Mouse (Mus musculus) ES-E14 (cell line): ENCODE measurements around the gene Abhd15. TPM values are rescaled to one million over a fixed set of nuclear protein-coding genes. Genes with fewer than 3 reads are reported as not detected.

Experiments used
- DNase-seq: peaks from one replicate; pipeline ENCODE4 v3.0.0-alpha.2; 2013; ENCODE audit warnings: low read depth, low spot score
- H3K27ac ChIP-seq: 2 replicates; pipeline ENCODE4 v1.5.1; 2012; ENCODE audit warnings: low read depth, mild to moderate bottlenecking, low read length, moderate library complexity, mixed read lengths; ENCODE audit not compliant: poor library complexity, insufficient read depth, severe bottlenecking
- H3K36me3 ChIP-seq: 2 replicates; pipeline ENCODE4 v1.6.1; 2012; ENCODE audit warnings: mild to moderate bottlenecking, low read length, moderate library complexity, mixed read lengths; ENCODE audit not compliant: control insufficient read depth, poor library complexity, insufficient read depth, severe bottlenecking
- H3K4me1 ChIP-seq, 2 experiments: fragments of 150-350 bp in 1 of 2; sonication (generic) in 1 of 2; 2 replicates each; pipeline ENCODE4 v1.6.1; 2012; ENCODE audit warnings: low read length in 2 of 2, mild to moderate bottlenecking in 1 of 2, mixed read lengths in 1 of 2; ENCODE audit not compliant: control insufficient read depth in 2 of 2, insufficient read depth in 2 of 2, poor library complexity in 1 of 2
- H3K4me3 ChIP-seq, 2 experiments: fragments of 150-350 bp in 1 of 2; sonication (generic) in 1 of 2; 2 replicates each; pipeline ENCODE4 v1.5.1; 2012; ENCODE audit warnings: low read length in 2 of 2, low read depth in 1 of 2, mild to moderate bottlenecking in 1 of 2, mixed read lengths in 1 of 2; ENCODE audit not compliant: insufficient read depth in 1 of 2, poor library complexity in 1 of 2, severe bottlenecking in 1 of 2
- H3K9ac ChIP-seq: 2 replicates; pipeline ENCODE4 v1.6.1; 2012; ENCODE audit warnings: low read depth, mild to moderate bottlenecking, low read length, mixed read lengths; ENCODE audit not compliant: poor library complexity, insufficient read depth, severe bottlenecking
- H3K9me3 ChIP-seq: fragments of 150-350 bp; sonication (generic); 2 replicates; pipeline ENCODE4 v1.6.1; 2012; ENCODE audit warnings: low read depth, mild to moderate bottlenecking, low read length; ENCODE audit not compliant: control insufficient read depth, insufficient read depth
- CHD2 ChIP-seq: IDR thresholded peaks from 2 replicates; pipeline ENCODE4 v1.6.1; 2014; ENCODE audit warnings: mild to moderate bottlenecking, low read depth, low read length, inconsistent platforms
- HCFC1 ChIP-seq: IDR thresholded peaks from 2 replicates; pipeline ENCODE4 v1.6.1; 2012; ENCODE audit warnings: low read length, inconsistent platforms, borderline replicate concordance; ENCODE audit not compliant: insufficient read depth
- MAFK ChIP-seq: IDR thresholded peaks from 2 replicates; pipeline ENCODE4 v1.6.1; 2014; ENCODE audit warnings: mild to moderate bottlenecking, low read depth, low read length, inconsistent platforms; ENCODE audit not compliant: insufficient read depth
- ZC3H11A ChIP-seq: IDR thresholded peaks from 2 replicates; pipeline ENCODE4 v1.6.1; 2012; ENCODE audit warnings: low read depth, mild to moderate bottlenecking, inconsistent platforms, low read length, borderline replicate concordance
- ZNF384 ChIP-seq: IDR thresholded peaks from 2 replicates; pipeline ENCODE4 v1.6.1; 2012; ENCODE audit warnings: low read depth, low read length, inconsistent platforms
- in situ Hi-C, 2 experiments: fragments of 600-800 bp; cut with MboI; formaldehyde crosslinking; loops; one replicate each; pipeline ENCODE4 v1.15.1; 2025; ENCODE audit warnings: low sequenced_read_pairs in 2 of 2, inconsistent platforms in 1 of 2; ENCODE audit not compliant: unreplicated experiment in 2 of 2
- total RNA-seq: library from RNA; depleted of rRNA; stranded (reverse); fragments of 300-350 nt; gene quantifications from 2 replicates; pipeline ENCODE4 v1.2.3, GENCODE M21; 2012

Abhd15 gene
- total RNA-seq, 1 experiment = 1.7 TPM

- peaks cover 0 to 7% of the 10 kb centered on the region in 2 experiments; a peak in 1 of 4 replicates for H3K4me1 ChIP-seq
- H3K9ac ChIP-seq = no peak overlapping the region
- no peaks in the 10 kb centered on the region for H3K36me3 ChIP-seq
- no peak overlapping the region for H3K27ac ChIP-seq
- no peak overlapping the region for H3K4me3 ChIP-seq
- no peaks in the 10 kb centered on the region for H3K9me3 ChIP-seq
- no peak for DNase-seq
- no peak for TF ChIP-seq ZC3H11A
- in situ Hi-C loops = no loop called here
Observed at GRCm38 (mm10) chr11:77483043-77483442, 31.9 kb upstream of the Abhd15 start.

GRCm38 (mm10) chr11:77483510-77484255 lies 31.2 kb upstream of the Abhd15 start:
- Histone ChIP-seq H3K4me1 (peaks cover 0 to 7% of the 10 kb centered on the region in 2 experiments; a peak in 1 of 4 replicates), H3K36me3 (no peaks in the 10 kb centered on the region), H3K9ac (no peak overlapping the region), H3K9me3 (no peaks in the 10 kb centered on the region), H3K27ac (no peak overlapping the region), H3K4me3 (no peak overlapping the region)
- TF ChIP-seq HCFC1 (no peak), MAFK (no peak), ZNF384 (no peak), ZC3H11A (no peak), CHD2 (no peak)
- in situ Hi-C loops = no loop called here
- DNase-seq = no peak

- no peak overlapping the region for H3K27ac ChIP-seq
- no peak overlapping the region for H3K4me3 ChIP-seq
- no peaks in the 10 kb centered on the region for H3K9me3 ChIP-seq
- TF ChIP-seq ZC3H11A (no peak), MAFK (no peak), CHD2 (no peak)
- DNase-seq = no peak
- in situ Hi-C loops = no loop called here
- H3K36me3 ChIP-seq = no peaks in the 10 kb centered on the region
- peaks cover 0 to 10% of the 10 kb centered on the region in 2 experiments; a peak in 1 of 4 replicates for H3K4me1 ChIP-seq
- no peak overlapping the region for H3K9ac ChIP-seq
Observed at GRCm38 (mm10) chr11:77485229-77485628, 29.7 kb upstream of the Abhd15 start.

- Histone ChIP-seq H3K36me3 (no peaks in the 10 kb centered on the region), H3K9ac (no peak overlapping the region), H3K27ac (no peak overlapping the region), H3K9me3 (no peaks in the 10 kb centered on the region), H3K4me1 (peaks cover 0 to 16% of the 10 kb centered on the region in 2 experiments; a peak in 2 of 4 replicates), H3K4me3 (no peak overlapping the region)
- DNase-seq = no peak
- no peak for TF ChIP-seq HCFC1
- TF ChIP-seq MAFK = no peak
- TF ChIP-seq ZNF384 = no peak
- TF ChIP-seq ZC3H11A = no peak
- in situ Hi-C loops = no loop called here
Observed at GRCm38 (mm10) chr11:77486798-77487197, 28.1 kb upstream of the Abhd15 start.
